Mouse (Mus musculus): ENCODE data around the gene Isca1. TPM values are rescaled to one million over a fixed set of nuclear protein-coding genes. Genes with fewer than 3 reads are reported as not detected.
"Not testable (repeated sequence)": the region's sequence is repeated elsewhere in the genome, so short reads cannot be mapped to it uniquely, and the experiment has no call there.

The Isca1 gene
- total RNA-seq, 2 experiments from 2014 or later: 235 to 252 TPM

- no peak for DNase-seq
Measured at GRCm38 (mm10) chr13:59746711-59747110, 22.9 kb downstream of the Isca1 start, which contains the start of gene 1700014D04Rik. 1700014D04Rik (minus strand) TSS chr13:59746752.

GRCm38 (mm10) chr13:59746164-59746563, 23.4 kb downstream of the Isca1 start:
- no peak for DNase-seq

- no peak for DNase-seq
Measured at GRCm38 (mm10) chr13:59745462-59745861, 24.1 kb downstream of the Isca1 start.

- peak in 1 of 2 experiments; percentile 50 for DNase-seq
Measured at GRCm38 (mm10) chr13:59741697-59742096, 27.9 kb downstream of the Isca1 start.

- peak; percentile 76 for DNase-seq
Measured at GRCm38 (mm10) chr13:59741096-59741495, 28.5 kb downstream of the Isca1 start.

- no peak for DNase-seq
Measured at GRCm38 (mm10) chr13:59739397-59739796, 30.2 kb downstream of the Isca1 start.

GRCm38 (mm10) chr13:59738455-59738854, 31.2 kb downstream of the Isca1 start:
- no peak for DNase-seq

GRCm38 (mm10) chr13:59735190-59735589, 34.4 kb downstream of the Isca1 start:
- no peak for DNase-seq

GRCm38 (mm10) chr13:59734347-59734746, 35.3 kb downstream of the Isca1 start:
- DNase-seq: not testable (repeated sequence)

GRCm38 (mm10) chr13:59733936-59734335, 35.7 kb downstream of the Isca1 start:
- no peak for DNase-seq

- no peak for DNase-seq
Measured at GRCm38 (mm10) chr13:59731652-59732051, 38.0 kb downstream of the Isca1 start, which contains the start of gene Spata31d1d. Spata31d1d (minus strand) TSS chr13:59731752.

- DNase-seq: peak; percentile 82 to 89
Measured at GRCm38 (mm10) chr13:59728378-59729093, 41.1 kb downstream of the Isca1 start.

- DNase-seq: no peak
Measured at GRCm38 (mm10) chr13:59726139-59726867, 43.3 kb downstream of the Isca1 start.

- DNase-seq: not testable (repeated sequence)
Measured at GRCm38 (mm10) chr13:59722089-59722488, 47.5 kb downstream of the Isca1 start.

- no peak for DNase-seq
Measured at GRCm38 (mm10) chr13:59719475-59719874, 50.1 kb downstream of the Isca1 start.

- peak; percentile 26 to 67 for DNase-seq
Measured at GRCm38 (mm10) chr13:59718857-59719440, 50.7 kb downstream of the Isca1 start.

GRCm38 (mm10) chr13:59713710-59714109, 55.9 kb downstream of the Isca1 start:
- no peak for DNase-seq

- DNase-seq: not testable (repeated sequence)
Measured at GRCm38 (mm10) chr13:59711984-59712383, 57.6 kb downstream of the Isca1 start, which contains the start of gene Spata31d1b. Spata31d1b (plus strand) TSS chr13:59712284.

GRCm38 (mm10) chr13:59710230-59710629, 59.4 kb downstream of the Isca1 start, which contains the start of gene Spata31d1a:
Spata31d1a (minus strand) TSS chr13:59710330.
- no peak for DNase-seq

All from heart, adult 18-20 months (tissue).